Mouse (Mus musculus) layer of hippocampus, postnatal 25 days (tissue): Measurements from ENCODE around the gene Aph1b. TPM values are rescaled to one million over a fixed set of nuclear protein-coding genes. Genes with fewer than 3 reads are reported as not detected.

ENCODE experiments used
- DNase-seq, 2 experiments: peaks; one replicate each; pipeline ENCODE4 v3.0.0; 2022; ENCODE audit warnings: mixed read lengths in 2 of 2, low spot score in 1 of 2; ENCODE audit errors: extremely low spot score in 1 of 2
- total RNA-seq, 2 experiments: library from RNA; stranded (reverse); gene quantifications; 2 replicates each; pipeline ENCODE4 v1.2.3; 2021

The Aph1b gene
- total RNA-seq, 2 experiments from 2014 or later: 24.9 to 26.1 TPM

DNA sequence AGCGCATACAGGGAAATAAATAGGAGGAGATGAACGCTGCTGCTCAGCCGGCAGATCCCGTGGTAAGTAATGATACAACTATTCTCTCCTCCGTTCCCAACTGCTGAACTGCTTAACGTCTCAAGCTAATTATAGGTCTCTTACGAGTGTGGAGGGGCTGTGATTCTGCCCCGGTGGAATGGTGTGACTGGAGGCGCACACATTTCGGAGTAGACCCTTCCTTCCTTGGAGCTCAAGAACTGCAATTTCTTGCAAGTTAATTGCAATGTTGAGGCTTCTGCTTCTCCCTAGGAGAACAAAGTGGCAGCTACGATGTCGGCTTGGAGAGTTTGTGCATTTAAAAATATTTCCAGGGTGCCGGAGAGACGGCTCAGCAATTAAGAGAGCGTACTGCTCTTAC lies 46.9 kb downstream of the Aph1b start:
- no peak for DNase-seq

DNA sequence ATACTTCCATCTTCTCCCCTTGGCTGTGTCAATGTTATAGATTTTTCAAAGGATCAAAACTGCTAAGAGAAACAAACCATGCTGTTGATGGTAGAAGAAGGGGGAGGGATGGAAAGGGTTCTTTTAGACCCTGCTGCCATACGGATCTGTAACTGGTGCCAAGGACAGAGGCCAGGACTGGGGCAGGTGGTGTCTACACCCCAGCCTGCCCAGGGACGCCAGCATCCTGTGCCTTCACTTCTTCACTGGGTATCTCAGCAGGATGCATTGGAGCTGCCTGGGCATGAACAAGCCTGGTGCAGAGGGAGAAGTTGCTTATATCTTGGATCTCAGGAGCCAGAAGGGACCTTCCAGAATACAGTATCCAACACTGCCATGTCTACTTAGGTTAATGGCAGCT lies 50.8 kb downstream of the Aph1b start:
- no peak for DNase-seq

DNA sequence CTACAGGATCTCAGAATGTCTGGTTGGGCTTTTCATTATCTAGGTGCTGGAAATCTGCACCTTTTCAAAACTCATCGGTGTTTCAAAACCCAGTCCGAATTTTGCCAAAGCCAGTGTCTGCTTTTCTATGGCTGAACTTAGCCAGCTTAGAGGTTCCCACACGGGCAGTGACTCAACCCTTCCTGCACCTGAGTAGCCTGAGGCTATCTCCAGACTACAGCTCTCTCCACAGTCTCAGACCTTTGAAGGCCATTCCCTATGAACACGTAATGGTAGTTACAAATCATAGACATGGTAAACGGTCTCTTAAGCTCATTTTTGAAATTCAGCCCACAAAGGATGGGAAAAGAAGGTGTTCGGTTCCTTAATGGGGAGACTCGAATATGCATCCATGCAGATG lies 55.8 kb downstream of the Aph1b start:
- no peak for DNase-seq

DNA sequence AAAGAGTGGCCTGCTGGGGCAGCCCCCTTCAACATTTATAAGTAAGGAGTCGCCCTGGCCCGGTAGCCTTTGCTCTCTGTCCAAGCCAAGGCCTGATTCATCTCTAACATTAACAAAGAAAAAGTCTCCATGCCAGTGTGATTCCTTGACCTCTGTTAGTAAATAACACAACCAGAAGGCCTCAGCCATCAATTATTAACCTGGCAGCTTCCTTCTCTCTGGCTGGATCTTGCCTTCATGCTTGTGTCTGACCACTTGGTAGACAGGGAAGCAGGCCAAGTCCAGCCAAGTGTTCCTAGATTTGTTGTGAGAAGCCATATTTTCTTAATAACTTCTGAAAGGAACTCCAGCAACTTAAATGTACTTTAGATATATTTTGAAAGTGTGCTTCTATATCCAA lies 58.7 kb downstream of the Aph1b start:
- no peak for DNase-seq

DNA sequence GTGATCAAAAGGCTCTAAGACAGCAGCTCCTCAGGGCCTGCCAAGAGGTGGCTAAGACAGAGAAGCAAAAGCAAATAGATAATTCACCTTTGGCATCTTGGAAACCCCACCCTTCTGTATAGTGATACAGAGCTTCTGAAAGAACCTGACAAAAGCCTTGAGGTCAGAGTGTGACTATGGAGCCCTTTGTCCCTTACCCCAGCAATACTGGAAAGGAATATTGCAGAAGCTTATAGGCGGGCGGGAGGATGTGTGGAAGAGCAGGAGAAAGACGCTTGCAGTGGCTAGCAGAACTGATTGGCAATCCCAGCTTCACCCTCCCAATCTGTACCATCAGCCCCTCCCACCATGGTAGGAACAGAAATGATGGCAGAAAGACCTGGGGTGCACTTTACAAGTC lies 59.3 kb downstream of the Aph1b start:
- DNase-seq: no peak

DNA sequence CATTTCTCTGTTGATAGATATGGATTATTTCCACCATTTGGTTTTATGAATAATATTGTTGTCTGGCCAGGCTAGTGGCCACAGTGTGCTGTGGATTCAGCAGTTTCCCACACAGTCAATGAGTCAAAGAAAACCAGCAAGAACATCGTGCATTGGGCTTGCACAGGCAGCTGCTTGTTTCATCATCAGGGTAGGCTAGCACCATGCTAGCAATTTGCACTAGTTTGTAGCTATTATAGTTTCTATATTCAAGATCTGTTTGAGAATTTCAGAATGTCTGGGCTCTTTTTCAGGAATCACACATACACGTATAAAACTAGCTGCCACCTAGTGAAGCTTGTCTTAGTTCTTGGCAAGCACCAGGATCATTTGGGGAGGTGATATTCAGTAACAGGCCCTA lies 60.2 kb downstream of the Aph1b start:
- no peak for DNase-seq

DNA sequence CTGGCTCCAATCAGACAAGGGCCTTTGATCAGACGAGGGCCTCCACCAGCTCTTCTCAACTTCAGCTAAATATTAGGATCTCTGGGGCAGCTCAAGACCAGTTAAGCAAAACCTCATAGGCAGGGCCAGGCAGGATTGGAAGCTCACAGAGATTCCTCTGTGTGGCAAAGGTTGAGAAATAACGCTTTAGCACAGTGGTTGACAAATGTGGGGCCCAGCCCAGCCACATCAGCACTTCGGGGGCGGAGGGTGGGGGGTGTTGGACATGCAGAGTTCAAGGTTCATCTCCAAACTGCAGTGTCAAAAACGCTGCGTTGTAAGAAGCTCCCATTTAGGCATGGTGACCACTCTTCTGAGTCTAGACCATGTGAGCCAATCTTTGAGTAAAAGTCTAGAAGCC lies 60.7 kb downstream of the Aph1b start:
- no peak for DNase-seq

DNA sequence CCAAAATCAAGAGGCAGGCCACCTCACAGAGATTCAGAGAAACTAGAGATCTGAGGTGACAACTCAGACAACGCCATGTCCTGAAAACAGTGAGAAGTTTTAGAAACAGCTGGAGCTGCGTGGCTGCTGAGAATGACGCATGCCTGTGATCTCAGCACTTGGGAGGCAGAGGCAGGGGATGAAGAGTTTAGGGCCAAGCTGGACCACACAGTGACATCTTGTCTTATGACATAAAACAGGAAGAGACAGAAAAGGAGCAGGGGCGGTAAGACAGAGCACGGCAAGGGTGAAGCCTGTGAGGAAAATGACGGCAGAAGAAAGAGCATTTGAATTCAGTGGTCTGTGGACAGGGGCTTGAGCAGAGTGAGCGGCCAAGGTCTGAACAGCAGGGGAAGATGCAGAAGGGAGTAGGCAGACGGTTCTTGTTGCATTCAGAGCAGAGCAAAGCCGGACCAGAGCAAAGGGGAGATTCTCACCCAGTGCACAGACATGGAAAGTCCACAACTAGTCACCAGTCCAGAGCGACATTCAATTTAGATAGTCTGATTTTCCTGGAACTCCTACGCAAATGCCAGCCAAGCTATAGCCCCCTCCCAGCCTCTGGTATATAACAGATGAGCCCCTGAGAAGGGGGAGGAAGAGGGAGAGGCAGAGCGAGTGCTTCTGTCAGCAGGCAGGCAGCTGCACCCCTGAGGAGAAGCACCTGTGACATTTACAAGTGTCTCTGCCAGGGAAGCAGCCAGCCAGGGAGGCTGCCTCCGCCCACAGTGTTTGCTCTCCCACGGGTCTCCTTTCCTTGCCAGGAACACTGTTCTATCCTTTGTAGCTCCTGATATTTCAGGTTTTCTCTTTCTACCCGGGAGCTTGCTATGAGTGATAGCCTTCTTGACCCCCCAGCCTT lies 62.2 kb downstream of the Aph1b start:
- peak; percentile 25 to 47 for DNase-seq

DNA sequence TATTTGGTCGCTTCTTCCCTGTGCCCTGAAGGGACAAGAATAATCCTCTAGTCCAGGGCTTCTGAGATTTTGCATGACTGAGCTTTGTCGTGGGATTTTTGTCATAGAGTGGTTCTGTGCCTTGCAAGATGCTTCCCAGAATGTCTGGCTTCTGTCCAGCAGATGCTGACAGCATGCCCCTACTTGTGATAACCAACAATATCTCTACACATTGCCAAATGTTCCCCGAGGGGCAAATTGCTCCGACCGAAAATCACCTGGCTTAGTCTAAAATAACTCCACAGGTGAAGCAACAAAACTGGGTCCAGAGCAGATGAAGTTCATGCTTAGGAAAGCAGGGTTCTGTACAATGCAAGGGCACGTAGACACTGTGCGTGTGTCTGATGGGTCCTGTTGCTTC lies 64.0 kb downstream of the Aph1b start:
- DNase-seq: no peak

DNA sequence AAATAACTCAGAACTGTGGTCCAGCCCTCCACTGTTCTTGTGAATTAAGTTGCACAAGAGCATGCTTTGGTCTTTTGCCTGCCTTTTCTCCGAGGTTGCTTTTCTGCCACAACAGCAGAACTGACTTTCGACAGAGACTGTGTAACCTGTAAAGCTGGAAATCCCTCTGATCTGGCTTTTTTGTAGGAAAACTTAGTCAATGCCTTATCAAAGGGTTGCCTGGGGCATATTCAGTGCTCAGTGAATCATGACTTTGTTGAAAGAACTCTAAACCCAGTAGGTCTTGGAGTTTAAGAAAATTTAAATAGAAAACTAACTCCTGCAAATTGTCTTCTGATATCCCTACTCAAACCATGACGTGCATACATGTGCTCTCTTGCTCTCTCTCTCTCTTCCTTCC lies 64.7 kb downstream of the Aph1b start:
- DNase-seq: no peak

DNA sequence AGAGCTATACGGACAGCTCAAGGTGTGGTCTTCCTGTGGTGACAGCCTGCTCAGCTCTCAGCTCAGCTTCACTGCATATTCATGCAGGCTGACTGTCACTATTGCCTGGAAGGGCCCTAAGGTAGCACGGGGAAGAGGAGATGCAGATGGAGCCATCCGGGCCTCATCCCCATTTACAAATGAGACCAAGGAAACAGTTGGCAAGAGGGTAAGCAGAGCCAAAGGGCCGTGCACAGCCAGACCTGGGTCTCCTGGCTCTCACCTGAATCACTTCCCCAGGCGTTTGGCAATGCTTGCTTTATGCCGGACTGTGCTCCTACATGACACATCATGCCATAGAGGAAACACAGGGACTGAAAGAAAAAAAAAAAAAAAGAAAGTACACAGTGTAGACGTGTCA lies 68.0 kb downstream of the Aph1b start:
- no peak for DNase-seq

DNA sequence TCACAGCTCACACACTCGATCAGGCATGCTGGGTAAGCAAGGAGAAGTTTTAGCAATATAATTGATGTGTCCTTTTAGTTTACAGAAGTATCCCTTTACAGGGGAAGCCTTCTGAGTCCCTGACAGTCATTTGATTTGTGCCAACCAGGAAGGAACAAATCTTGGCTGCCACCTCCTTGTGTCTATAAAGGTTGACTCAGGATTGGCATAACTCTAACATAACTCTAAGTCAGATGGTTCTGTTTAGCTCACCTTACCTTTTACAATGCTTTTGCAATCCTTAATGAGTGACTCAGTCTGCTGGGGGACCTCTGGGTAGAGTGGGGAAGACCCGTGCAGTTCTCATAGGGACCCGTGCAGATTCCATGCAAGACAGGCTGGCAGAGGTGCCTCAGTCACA lies 69.7 kb downstream of the Aph1b start:
- no peak for DNase-seq

Other genes starting within 250 kb of the Aph1b start
- gene Usp3, start 202.3 kb downstream of the Aph1b start, total RNA-seq: 10 to 100 TPM; 37.6 to 38.6 TPM
- gene Car12, start 81.8 kb downstream of the Aph1b start, total RNA-seq: 10 to 100 TPM; 45.2 to 50.6 TPM
- under 1 TPM; 0.22 to 0.94 TPM for gene Gm10647, start 1.5 kb upstream of the Aph1b start, total RNA-seq
- gene Aph1c, start 39.2 kb upstream of the Aph1b start, total RNA-seq: 1 to 10 TPM; 6.5 to 8.0 TPM
- gene Rab8b, start 124.2 kb upstream of the Aph1b start, total RNA-seq: 10 to 100 TPM; 40.7 to 46.4 TPM
- gene Rps27l, start 150.6 kb upstream of the Aph1b start, total RNA-seq: 10 to 100 TPM; 36.7 to 44.4 TPM
- gene Lactb, start 180.0 kb upstream of the Aph1b start, total RNA-seq: 10 to 100 TPM; 15.4 to 16.2 TPM